Mouse (Mus musculus): ENCODE data around the gene Rnf220.

- TF ChIP-seq CTCF (IDR thresholded peaks at IDR 0.05; ENCODE audit: extremely low read depth, insufficient read depth, insufficient read length, insufficient replicate concordance) (no peak), POLR2A (IDR thresholded peaks at IDR 0.05; ENCODE audit: low read depth, low read length) (no peak)
Observed at GRCm38 (mm10) chr4:117312416-117313084, 184.3 kb downstream of the Rnf220 start.
